Mouse (Mus musculus) heart, embryonic 15.5 days (tissue): ENCODE results near the gene Csrp1. TPM values are rescaled to one million over a fixed set of nuclear protein-coding genes. Genes with fewer than 3 reads are reported as not detected.

Source experiments
- ATAC-seq: fragments of 200-750 bp; cut with Nextera tagmentation; replicated peaks from 2 replicates; pipeline ENCODE4 v1.8.0; 2017; ENCODE audit warnings: low read depth, moderate TSS enrichment; ENCODE audit not compliant: insufficient number of reproducible peaks, insufficient read depth, low FRiP score
- H3K27ac ChIP-seq: fragments of 300-500 bp; sonication (generic); 2 replicates; pipeline ENCODE4 v1.5.1; 2015; ENCODE audit warnings: mild to moderate bottlenecking, inconsistent platforms
- H3K27me3 ChIP-seq: fragments of 300-500 bp; sonication (generic); 2 replicates; pipeline ENCODE4 v1.6.1; 2015; ENCODE audit warnings: inconsistent platforms
- H3K36me3 ChIP-seq: fragments of 300-500 bp; sonication (generic); 2 replicates; pipeline ENCODE4 v1.6.1; 2015; ENCODE audit warnings: mild to moderate bottlenecking, inconsistent platforms
- H3K4me1 ChIP-seq: fragments of 300-500 bp; sonication (generic); replicated peaks from 2 replicates; pipeline ENCODE4 v1.6.1; 2015; ENCODE audit warnings: inconsistent platforms
- H3K4me2 ChIP-seq: fragments of 300-500 bp; sonication (generic); 2 replicates; pipeline ENCODE4 v1.6.1; 2015; ENCODE audit warnings: inconsistent platforms, mild to moderate bottlenecking, moderate library complexity
- H3K4me3 ChIP-seq: fragments of 300-500 bp; sonication (generic); 2 replicates; pipeline ENCODE4 v1.5.1; 2015; ENCODE audit warnings: mild to moderate bottlenecking, inconsistent platforms
- H3K9ac ChIP-seq: fragments of 300-500 bp; sonication (generic); 2 replicates; pipeline ENCODE4 v1.6.1; 2015; ENCODE audit warnings: mild to moderate bottlenecking, inconsistent platforms
- H3K9me3 ChIP-seq: fragments of 300-500 bp; sonication (generic); replicated peaks from 2 replicates; pipeline ENCODE4 v1.6.1; 2016; ENCODE audit warnings: inconsistent platforms
- WGBS: fragments of 180-500 bp; shearing (Covaris S2); methylation state at CpG from one replicate; pipeline ENCODE4 v1.1.7; 2015; ENCODE audit warnings: mixed read lengths; 5-methylcytosine and 5-hydroxymethylcytosine counted together
- polyA plus RNA-seq: library from polyadenylated mRNA; unstranded; fragments of >200 nt; fragmentation: Nextera tagmentation; extraction: Ambion mirVana; gene quantifications from 2 replicates; pipeline ENCODE4 v1.2.1, GENCODE M21; 2015

The Csrp1 gene
- polyA plus RNA-seq, 1 experiment from 2014 or later, result 149 TPM

GRCm38 (mm10) chr1:135734225-135734937, 14.5 kb downstream of the Csrp1 start:
- H3K9me3 ChIP-seq, result no peaks in the 10 kb centered on the region
- H3K9ac ChIP-seq, result peak overlapping the region; percentile 24
- peaks cover 89% of the 10 kb centered on the region for H3K4me1 ChIP-seq
- H3K27ac ChIP-seq, result peak overlapping the region; percentile 93
- no peaks in the 10 kb centered on the region for H3K36me3 ChIP-seq
- ATAC-seq, result 0 out of 2 replicates have a peak, but pooled peaks have one; percentile 16
- H3K27me3 ChIP-seq, result no peaks in the 10 kb centered on the region
- no peak overlapping the region for H3K4me3 ChIP-seq
- 18% methylated on average over 6 of the region's 7 CpGs for whole genome bisulfite sequencing
- peak overlapping the region; percentile 38 for H3K4me2 ChIP-seq

- H3K9me3 ChIP-seq, result no peaks in the 10 kb centered on the region
- peak overlapping the region; percentile 24 for H3K9ac ChIP-seq
- 41% methylated on average over 6 of the region's 6 CpGs for WGBS
- H3K27ac ChIP-seq, result peak overlapping the region; percentile 93
- no peaks in the 10 kb centered on the region for H3K27me3 ChIP-seq
- peaks cover 92% of the 10 kb centered on the region for H3K4me1 ChIP-seq
- H3K4me3 ChIP-seq, result no peak overlapping the region
- no peaks in the 10 kb centered on the region for H3K36me3 ChIP-seq
- no peak for ATAC-seq
- peak overlapping the region; percentile 38 for H3K4me2 ChIP-seq
These were observed 15.6 kb downstream of the Csrp1 start for GRCm38 (mm10) chr1:135735460-135735859.

GRCm38 (mm10) chr1:135744987-135745386, 25.1 kb downstream of the Csrp1 start:
- no peaks in the 10 kb centered on the region for H3K9me3 ChIP-seq
- H3K4me1 ChIP-seq, result peaks cover 43% of the 10 kb centered on the region
- no peak overlapping the region for H3K4me2 ChIP-seq
- WGBS, result 81% methylated on average over 7 of the region's 7 CpGs
- peaks cover 47% of the 10 kb centered on the region for H3K36me3 ChIP-seq
- no peak for ATAC-seq
- H3K9ac ChIP-seq, result no peak overlapping the region
- no peak overlapping the region for H3K4me3 ChIP-seq
- no peak overlapping the region for H3K27ac ChIP-seq
- H3K27me3 ChIP-seq, result no peaks in the 10 kb centered on the region

- WGBS, result 65% methylated on average over 4 of the region's 4 CpGs
- H3K4me1 ChIP-seq, result peaks cover 30% of the 10 kb centered on the region
- ATAC-seq, result no peak
- no peaks in the 10 kb centered on the region for H3K27me3 ChIP-seq
- no peak overlapping the region for H3K4me2 ChIP-seq
- no peaks in the 10 kb centered on the region for H3K9me3 ChIP-seq
- no peak overlapping the region for H3K27ac ChIP-seq
- peaks cover 59% of the 10 kb centered on the region for H3K36me3 ChIP-seq
- no peak overlapping the region for H3K9ac ChIP-seq
- no peak overlapping the region for H3K4me3 ChIP-seq
These were observed 26.4 kb downstream of the Csrp1 start for GRCm38 (mm10) chr1:135746248-135746647.

- ATAC-seq, result peak; percentile 94
- no peaks in the 10 kb centered on the region for H3K9me3 ChIP-seq
- no peak overlapping the region for H3K9ac ChIP-seq
- no peak overlapping the region for H3K4me2 ChIP-seq
- H3K4me1 ChIP-seq, result peaks cover 20% of the 10 kb centered on the region
- no peak overlapping the region for H3K4me3 ChIP-seq
- no peaks in the 10 kb centered on the region for H3K27me3 ChIP-seq
- 10% methylated on average over 10 of the region's 10 CpGs for WGBS
- H3K36me3 ChIP-seq, result peaks cover 44% of the 10 kb centered on the region
- peak overlapping the region; percentile 64 for H3K27ac ChIP-seq
These were observed 33.0 kb downstream of the Csrp1 start for GRCm38 (mm10) chr1:135752737-135753348.

GRCm38 (mm10) chr1:135755287-135755686, 35.4 kb downstream of the Csrp1 start:
- H3K4me3 ChIP-seq, result no peak overlapping the region
- peak overlapping the region; percentile 11; the same call in 1 of the 2 replicates for H3K27ac ChIP-seq
- no peak for ATAC-seq
- H3K9me3 ChIP-seq, result no peaks in the 10 kb centered on the region
- H3K27me3 ChIP-seq, result no peaks in the 10 kb centered on the region
- H3K4me1 ChIP-seq, result peaks cover 20% of the 10 kb centered on the region
- no peak overlapping the region for H3K4me2 ChIP-seq
- peaks cover 20% of the 10 kb centered on the region; the same call in 1 of the 2 replicates for H3K36me3 ChIP-seq
- H3K9ac ChIP-seq, result no peak overlapping the region
- 55% methylated on average over 9 of the region's 9 CpGs for WGBS

- Histone ChIP-seq H3K9ac (no peak overlapping the region), H3K9me3 (no peaks in the 10 kb centered on the region), H3K27me3 (no peaks in the 10 kb centered on the region), H3K36me3 (peaks cover 14% of the 10 kb centered on the region; the same call in 1 of the 2 replicates), H3K4me3 (no peak overlapping the region), H3K4me1 (peaks cover 20% of the 10 kb centered on the region), H3K27ac (no peak overlapping the region), H3K4me2 (no peak overlapping the region)
- 73% methylated on average over 3 of the region's 3 CpGs for WGBS
- ATAC-seq, result no peak
These were observed 36.1 kb downstream of the Csrp1 start for GRCm38 (mm10) chr1:135755913-135756312.

GRCm38 (mm10) chr1:135757287-135757686, 37.4 kb downstream of the Csrp1 start:
- H3K4me3 ChIP-seq, result no peak overlapping the region
- H3K9ac ChIP-seq, result no peak overlapping the region
- H3K27ac ChIP-seq, result no peak overlapping the region
- 51% methylated on average over 8 of the region's 8 CpGs for WGBS
- H3K36me3 ChIP-seq, result 0 out of 2 replicates have a peak, but pooled peaks cover under 1% of the 10 kb centered on the region
- H3K4me2 ChIP-seq, result no peak overlapping the region
- no peaks in the 10 kb centered on the region for H3K9me3 ChIP-seq
- no peak for ATAC-seq
- H3K27me3 ChIP-seq, result no peaks in the 10 kb centered on the region
- H3K4me1 ChIP-seq, result peaks cover 20% of the 10 kb centered on the region

GRCm38 (mm10) chr1:135759685-135760084, 39.8 kb downstream of the Csrp1 start:
- Histone ChIP-seq H3K4me1 (peaks cover 30% of the 10 kb centered on the region), H3K36me3 (no peaks in the 10 kb centered on the region), H3K27ac (no peak overlapping the region), H3K4me2 (no peak overlapping the region), H3K4me3 (no peak overlapping the region), H3K27me3 (no peaks in the 10 kb centered on the region), H3K9me3 (no peaks in the 10 kb centered on the region), H3K9ac (no peak overlapping the region)
- WGBS, result 84% methylated on average over 4 of the region's 4 CpGs
- no peak for ATAC-seq

GRCm38 (mm10) chr1:135760216-135760615, 40.4 kb downstream of the Csrp1 start:
- WGBS, result 72% methylated on average over 8 of the region's 8 CpGs
- no peak for ATAC-seq
- Histone ChIP-seq H3K9me3 (no peaks in the 10 kb centered on the region), H3K27ac (no peak overlapping the region), H3K4me1 (peaks cover 31% of the 10 kb centered on the region), H3K9ac (no peak overlapping the region), H3K36me3 (no peaks in the 10 kb centered on the region), H3K4me2 (no peak overlapping the region), H3K4me3 (no peak overlapping the region), H3K27me3 (no peaks in the 10 kb centered on the region)

- no peaks in the 10 kb centered on the region for H3K27me3 ChIP-seq
- H3K36me3 ChIP-seq, result no peaks in the 10 kb centered on the region
- H3K4me3 ChIP-seq, result no peak overlapping the region
- peaks cover 35% of the 10 kb centered on the region for H3K4me1 ChIP-seq
- no peaks in the 10 kb centered on the region for H3K9me3 ChIP-seq
- H3K9ac ChIP-seq, result no peak overlapping the region
- 86% methylated on average over 5 of the region's 5 CpGs for WGBS
- no peak overlapping the region for H3K4me2 ChIP-seq
- ATAC-seq, result no peak
- H3K27ac ChIP-seq, result no peak overlapping the region
These were observed 41.9 kb downstream of the Csrp1 start for GRCm38 (mm10) chr1:135761728-135762127.
